Mouse (Mus musculus): Measurements from ENCODE around the gene Hdac9.

- TF ChIP-seq GATA1 (IDR thresholded peaks at IDR 0.05; ENCODE audit: borderline replicate concordance, low read length) (no peak), FLI1 (IDR thresholded peaks at IDR 0.05; ENCODE audit: low read length) (no peak)
Observed at GRCm38 (mm10) chr12:34571069-34571468, 345.8 kb downstream of the Hdac9 start.
